Mouse (Mus musculus): Measurements from ENCODE around the gene Gm3336. TPM values are rescaled to one million over a fixed set of nuclear protein-coding genes. Genes with fewer than 3 reads are reported as not detected.
A peak's percentile ranks its signal among the peaks of the same experiment; 100 is the strongest.

The Gm3336 gene
- total RNA-seq, 2 experiments from 2014 or later, result 0.53 TPM; not detected in 1

GRCm38 (mm10) chr8:70746676-70747075 is 28.3 kb downstream of the Gm3336 start:
- DNase-seq (ENCODE audit: low spot score in 2 of 2), result no peak

DNA sequence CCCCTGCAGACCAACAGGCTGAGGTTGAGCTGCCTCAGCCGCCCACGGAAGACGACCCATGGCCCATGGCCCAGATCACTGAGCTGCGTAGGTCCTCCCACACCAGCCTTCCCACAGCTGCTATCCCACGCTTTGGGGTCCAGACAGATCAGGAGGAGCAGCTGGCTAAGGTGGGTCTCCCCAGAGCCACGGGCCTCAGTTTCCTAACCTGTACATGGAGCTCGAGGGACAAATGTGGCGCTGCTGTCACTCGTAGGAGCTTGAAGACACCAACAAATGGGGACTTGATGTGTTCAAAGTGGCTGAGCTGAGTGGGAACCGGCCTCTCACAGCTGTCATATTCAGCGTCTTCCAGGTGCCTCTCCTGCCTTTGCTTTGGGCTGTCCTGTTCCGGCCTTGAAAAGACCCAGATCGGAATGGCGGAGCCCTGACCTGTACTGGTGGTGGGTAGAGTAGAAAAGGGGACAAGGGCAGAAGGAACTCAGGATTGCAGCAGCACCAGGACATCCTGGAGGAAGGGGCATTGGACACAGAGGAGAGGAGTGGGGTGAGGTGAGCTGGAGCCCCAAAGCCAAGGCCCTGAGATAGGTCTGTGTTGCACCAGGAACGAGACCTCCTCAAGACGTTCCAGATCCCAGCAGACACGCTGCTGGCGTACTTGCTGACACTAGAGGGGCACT is 29.0 kb downstream of the Gm3336 start:
- DNase-seq (ENCODE audit: low spot score in 2 of 2), result no peak

- DNase-seq (ENCODE audit: low spot score in 2 of 2), result no peak
These were observed 30.1 kb downstream of the Gm3336 start for GRCm38 (mm10) chr8:70748246-70749096.

GRCm38 (mm10) chr8:70749097-70749674 is 30.8 kb downstream of the Gm3336 start:
- no peak for DNase-seq (ENCODE audit: low spot score in 2 of 2)

DNA sequence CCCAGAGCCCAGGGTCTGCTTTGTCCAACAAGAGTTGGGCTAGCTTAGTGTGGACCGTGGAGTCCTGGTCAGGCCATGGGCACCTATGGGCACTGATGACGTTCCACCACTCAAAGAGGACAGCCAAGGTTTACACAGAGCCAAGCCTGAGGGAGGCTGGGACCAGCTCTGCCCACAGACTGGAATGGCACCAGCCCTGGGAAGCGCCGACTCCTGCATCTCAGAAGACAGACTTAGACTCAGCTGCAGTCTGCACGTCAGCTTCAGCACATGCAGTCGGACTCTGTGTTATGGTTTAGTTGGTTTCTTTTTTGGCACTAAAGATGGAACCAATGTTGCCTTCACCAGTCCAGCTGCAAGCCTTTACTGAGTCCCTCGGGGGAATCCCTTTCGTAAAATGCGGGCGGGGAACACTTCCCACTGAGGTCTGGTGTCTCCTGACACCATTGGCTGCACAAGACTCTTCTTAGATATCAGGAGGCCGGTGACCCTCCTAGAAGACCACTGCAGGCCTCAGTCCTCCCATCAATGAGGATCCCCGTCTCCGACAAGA is 31.9 kb downstream of the Gm3336 start:
- DNase-seq (ENCODE audit: low spot score in 2 of 2), result no peak

GRCm38 (mm10) chr8:70752000-70752764 is 33.8 kb downstream of the Gm3336 start:
- DNase-seq (ENCODE audit: low spot score in 2 of 2), result peak; percentile 72 to 80

- peak; percentile 44 to 80 for DNase-seq (ENCODE audit: low spot score in 2 of 2)
These were observed 34.8 kb downstream of the Gm3336 start for GRCm38 (mm10) chr8:70753151-70753550.

DNA sequence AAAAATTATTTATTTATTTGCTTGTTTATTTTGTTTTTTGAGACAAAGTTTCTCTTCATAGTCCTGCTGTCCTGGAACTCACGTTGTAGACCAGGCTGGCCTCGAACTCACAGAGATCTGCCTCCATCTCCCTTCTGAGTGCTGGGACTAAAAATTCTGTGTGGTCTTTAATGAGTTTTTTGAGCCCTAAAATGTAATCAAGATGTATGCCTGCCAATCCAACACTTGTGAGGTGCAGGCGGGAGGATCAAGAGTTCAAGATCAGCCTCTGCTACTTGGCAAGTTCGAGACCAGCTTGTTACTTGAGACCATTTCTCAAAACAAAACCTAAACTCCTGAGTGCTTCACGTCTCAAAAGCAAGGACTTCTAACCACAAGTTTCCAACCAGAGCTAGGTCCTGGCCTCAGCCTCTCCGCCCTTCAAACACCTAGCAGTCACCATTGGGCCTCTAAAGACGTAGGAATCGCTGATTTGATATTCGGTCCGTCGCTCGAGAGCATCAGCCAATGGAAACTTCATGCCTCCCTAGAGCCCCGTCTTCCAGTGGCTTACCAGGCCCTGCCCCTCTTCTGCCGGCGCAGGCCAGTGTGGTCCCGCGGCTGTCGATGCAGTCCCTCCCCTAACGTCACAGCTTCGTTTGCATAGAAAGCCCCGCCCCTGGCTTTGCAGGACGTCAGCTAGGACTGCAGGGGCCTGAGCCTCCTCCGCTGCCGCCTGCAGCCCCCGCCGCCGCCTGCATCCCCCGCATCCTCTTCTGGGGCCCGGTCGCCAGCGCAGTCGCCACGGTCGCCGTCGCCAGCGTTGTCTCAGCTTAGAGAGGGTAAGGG is 35.9 kb downstream of the Gm3336 start, which contains the start of gene Rab3a:
Gene Rab3a (plus strand): TSS at position 637 of the 828 bp plus-strand sequence.
- peak; percentile 83 to 86 for DNase-seq (ENCODE audit: low spot score in 2 of 2)

GRCm38 (mm10) chr8:70754871-70755660 is 36.7 kb downstream of the Gm3336 start:
- peak; percentile 62 to 65 for DNase-seq (ENCODE audit: low spot score in 2 of 2)

DNA sequence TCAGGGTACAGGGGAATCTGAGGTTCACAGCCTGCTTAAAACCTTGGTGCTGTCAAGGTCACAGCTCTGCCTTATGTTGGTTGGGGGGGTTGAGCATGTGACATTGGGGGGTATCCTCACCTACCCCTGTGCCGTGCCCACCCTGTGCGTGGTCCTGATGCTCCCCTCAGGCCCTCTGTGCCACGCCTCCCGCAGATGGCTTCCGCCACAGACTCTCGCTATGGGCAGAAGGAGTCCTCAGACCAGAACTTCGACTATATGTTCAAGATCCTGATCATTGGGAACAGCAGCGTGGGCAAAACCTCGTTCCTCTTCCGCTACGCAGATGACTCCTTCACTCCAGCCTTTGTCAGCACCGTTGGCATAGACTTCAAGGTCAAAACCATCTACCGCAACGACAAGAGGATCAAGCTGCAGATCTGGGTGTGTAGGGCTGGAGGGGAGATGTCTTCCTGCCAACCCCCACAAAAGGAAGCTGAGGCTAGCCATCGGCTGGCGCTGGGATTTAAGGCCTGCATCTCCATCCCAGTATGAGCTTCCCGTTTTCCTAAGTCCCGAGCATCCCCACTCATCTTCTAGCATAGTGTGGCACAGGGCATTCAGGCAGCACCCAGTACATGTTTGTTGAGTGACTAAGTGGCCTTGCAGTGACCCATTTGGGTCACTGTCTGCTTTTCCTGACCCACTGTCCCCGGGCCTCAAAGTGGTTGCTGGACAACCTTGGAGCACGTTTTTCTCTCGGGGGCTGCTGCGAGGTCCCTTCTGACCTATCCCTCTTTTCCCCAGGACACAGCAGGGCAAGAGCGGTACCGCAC is 37.5 kb downstream of the Gm3336 start:
- DNase-seq (ENCODE audit: low spot score in 2 of 2), result peak; percentile 34 to 37

GRCm38 (mm10) chr8:70756476-70757040 is 38.2 kb downstream of the Gm3336 start:
- no peak for DNase-seq (ENCODE audit: low spot score in 2 of 2)

DNA sequence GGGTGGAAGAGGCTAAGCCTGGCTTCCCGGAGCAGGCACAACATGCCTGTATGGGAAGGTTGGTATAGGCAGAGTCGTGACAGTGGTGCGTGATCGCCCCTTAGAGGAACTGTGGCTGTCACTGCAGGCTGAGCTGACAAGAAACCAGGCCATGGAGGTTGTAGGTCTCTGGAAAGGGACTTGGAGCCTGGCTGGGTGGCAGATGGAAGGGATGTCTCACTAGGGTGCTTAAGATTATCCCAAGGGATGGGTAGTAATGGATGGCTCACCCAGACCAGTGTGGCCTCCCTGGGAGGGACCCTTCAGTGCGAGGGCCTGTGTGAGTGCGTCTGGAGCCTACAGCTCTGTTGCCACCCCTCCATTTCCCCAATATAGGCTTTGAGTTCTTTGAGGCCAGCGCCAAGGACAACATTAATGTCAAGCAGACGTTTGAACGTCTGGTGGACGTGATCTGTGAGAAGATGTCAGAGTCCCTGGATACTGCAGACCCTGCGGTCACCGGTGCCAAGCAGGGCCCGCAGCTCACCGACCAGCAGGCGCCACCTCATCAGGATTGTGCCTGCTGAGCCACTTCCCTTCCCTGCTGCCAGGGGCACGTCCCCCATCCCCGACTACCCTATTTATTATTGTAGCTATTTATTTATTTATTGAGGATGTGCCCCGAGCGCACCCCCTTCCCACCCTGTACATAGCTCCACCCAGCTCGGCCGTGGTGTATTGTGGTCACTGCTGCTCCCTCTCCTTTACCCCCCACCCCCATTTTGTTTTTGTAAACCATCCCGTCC is 39.4 kb downstream of the Gm3336 start:
- DNase-seq (ENCODE audit: low spot score in 2 of 2), result peak in 1 of 2 experiments; percentile 32

GRCm38 (mm10) chr8:70758308-70758615 is 39.9 kb downstream of the Gm3336 start:
- DNase-seq (ENCODE audit: low spot score in 2 of 2), result peak in 1 of 2 experiments; percentile 31

GRCm38 (mm10) chr8:70758616-70759561 is 40.5 kb downstream of the Gm3336 start:
- peak; percentile 51 to 58 for DNase-seq (ENCODE audit: low spot score in 2 of 2)

DNA sequence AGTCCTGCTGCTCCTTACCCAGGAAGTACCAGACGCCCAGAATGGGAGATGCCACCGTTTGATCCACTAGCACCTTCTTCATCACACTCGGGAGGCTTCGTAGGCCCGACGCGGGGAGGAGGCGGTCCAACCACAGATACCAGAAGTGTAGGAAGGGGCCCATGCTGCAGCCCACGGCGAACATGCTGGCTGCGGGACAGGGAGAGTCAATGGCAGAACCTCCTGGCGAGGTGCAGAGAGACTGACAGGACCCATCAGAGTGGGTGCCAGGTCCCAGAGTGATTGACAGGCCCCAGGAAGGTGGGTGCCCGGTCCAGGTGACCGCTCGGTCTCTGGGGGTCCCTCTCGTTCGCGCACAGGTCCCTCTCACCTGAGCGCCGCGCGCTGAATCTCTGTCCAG is 42.0 kb downstream of the Gm3336 start:
- DNase-seq (ENCODE audit: low spot score in 2 of 2), result no peak
